Mouse (Mus musculus) kidney, adult 10 weeks (tissue): ENCODE measurements around the gene Vmn1r135. TPM values are rescaled to one million over a fixed set of nuclear protein-coding genes. Genes with fewer than 3 reads are reported as not detected.

Source experiments
- polyA plus RNA-seq: library from polyadenylated mRNA; stranded (reverse); fragments of 350-450 nt; fragmentation: Illumina TruSeq; extraction: RNeasy Lipid Tissue Mini Kit (QIAGEN cat#74804); gene quantifications from one replicate; pipeline ENCODE4 v1.2.3, GENCODE M21; 2014; ENCODE audit warnings: low read depth, low replicate concordance

Vmn1r135 gene
- polyA plus RNA-seq: not detected

GRCm38 (mm10) chr7:21832051-21832450 lies at the start of gene Vmn1r135:
Gene Vmn1r135, plus strand, starts transcription at chr7:21832351.

GRCm38 (mm10) chr7:21796628-21797027 lies 35.5 kb upstream of the Vmn1r135 start, which contains the start of gene Gm4177:
Gene Gm4177, minus strand, starts transcription at chr7:21796728.

GRCm38 (mm10) chr7:21844167-21844566 lies 12.0 kb downstream of the Vmn1r135 start, which contains the start of gene Gm5725:
Gene Gm5725, minus strand, starts transcription at chr7:21844267.

Other genes with a start within 250 kb of the Vmn1r135 start
- not detected for gene Vmn1r132, start 218.3 kb upstream of the Vmn1r135 start, polyA plus RNA-seq
- not detected for gene Gm4175, start 70.9 kb upstream of the Vmn1r135 start, polyA plus RNA-seq
- gene Gm4177, start 35.6 kb upstream of the Vmn1r135 start, polyA plus RNA-seq: not detected
- gene Gm5725, start 11.9 kb downstream of the Vmn1r135 start, polyA plus RNA-seq: not detected
- gene Gm5891, start 88.9 kb downstream of the Vmn1r135 start, polyA plus RNA-seq: not detected
- gene Vmn1r137, start 162.2 kb downstream of the Vmn1r135 start, polyA plus RNA-seq: not detected
- gene Vmn1r138, start 196.5 kb downstream of the Vmn1r135 start, polyA plus RNA-seq: not detected
- not detected for gene Gm6176, start 224.0 kb downstream of the Vmn1r135 start, polyA plus RNA-seq
- gene Vmn1r139, start 236.7 kb downstream of the Vmn1r135 start, polyA plus RNA-seq: not detected